Mouse (Mus musculus) 3134 (cell line): ENCODE measurements around the gene Ubqln1.
A peak's percentile ranks its signal among the peaks of the same experiment; 100 is the strongest.
"Not testable (repeated sequence)": the region's sequence is repeated elsewhere in the genome, so short reads cannot be mapped to it uniquely, and the experiment has no call there.

Experiments
- DNase-seq: peaks from one replicate; pipeline ENCODE4 v3.0.0-alpha.2; 2011; ENCODE audit warnings: low spot score; ENCODE audit not compliant: insufficient read length; ENCODE audit errors: extremely low read depth

The Ubqln1 gene

GRCm38 (mm10) chr13:58157447-58158098 is 57.9 kb downstream of the Ubqln1 start, which contains the start of gene Idnk:
TSS of gene Idnk (plus strand) at chr13:58157649.
- DNase-seq: peak; percentile 90

DNA sequence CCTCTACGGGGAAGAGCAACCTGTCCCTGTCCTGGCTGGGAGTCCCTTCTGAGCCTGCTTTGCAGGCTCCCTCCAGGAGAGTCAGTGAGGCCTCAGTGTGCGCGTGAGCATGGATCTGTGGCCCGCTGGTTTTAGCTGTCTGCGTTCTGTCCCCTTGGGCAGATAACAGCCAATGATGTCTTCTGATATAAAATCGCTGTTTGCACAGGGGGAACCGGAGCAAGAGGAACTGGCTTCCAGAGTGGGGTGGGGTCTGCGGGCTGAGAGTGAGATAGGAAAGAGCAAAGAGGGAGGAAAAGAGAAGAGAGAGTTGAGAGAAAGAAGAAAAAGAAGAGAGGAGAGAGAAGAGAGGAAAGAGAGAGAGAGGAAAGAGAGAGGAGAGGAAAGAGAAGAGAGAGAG is 58.4 kb downstream of the Ubqln1 start:
- no peak for DNase-seq

DNA sequence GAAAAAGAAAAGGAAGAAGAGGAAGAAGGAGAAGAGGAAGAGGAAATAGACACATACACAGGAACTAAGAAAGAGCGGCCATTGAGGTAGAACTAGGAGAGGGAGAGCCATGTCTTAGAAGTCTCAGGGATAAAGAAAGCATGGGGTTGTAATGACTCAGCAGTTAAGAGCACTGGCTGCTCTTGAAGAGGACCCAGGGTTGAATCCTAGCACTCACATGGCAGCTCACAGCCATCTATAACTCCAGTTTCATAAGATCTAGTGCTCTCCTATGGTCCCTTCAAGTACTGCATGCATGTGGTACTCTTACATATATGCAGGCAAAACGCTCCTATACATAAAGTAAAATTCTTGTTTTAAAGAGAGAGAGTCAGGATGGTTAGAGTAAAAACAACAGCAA is 59.4 kb downstream of the Ubqln1 start:
- DNase-seq: no peak

GRCm38 (mm10) chr13:58150442-58150841 is 65.0 kb downstream of the Ubqln1 start:
- DNase-seq: no peak

DNA sequence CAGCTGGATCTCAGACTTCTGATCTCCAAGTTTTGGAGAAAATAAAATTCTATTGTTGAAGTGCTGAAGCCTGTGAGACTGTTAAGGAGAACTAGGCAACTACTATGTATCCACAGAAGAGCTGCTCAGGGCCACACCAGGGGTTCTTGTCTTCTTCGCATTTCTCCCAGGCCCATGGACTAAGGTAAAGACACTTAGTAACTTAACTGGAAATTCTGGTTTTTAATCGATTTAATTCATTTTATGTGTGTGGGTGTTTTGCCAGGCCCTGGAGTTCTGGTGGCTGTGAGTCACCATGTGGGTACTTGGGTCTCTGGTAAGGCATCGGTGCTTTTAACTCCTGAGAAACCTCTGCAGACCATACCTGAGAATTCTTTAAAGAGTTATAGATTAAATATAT is 65.8 kb downstream of the Ubqln1 start:
- no peak for DNase-seq

GRCm38 (mm10) chr13:58149033-58149558 is 66.4 kb downstream of the Ubqln1 start:
- no peak for DNase-seq

GRCm38 (mm10) chr13:58148256-58148831 is 67.1 kb downstream of the Ubqln1 start:
- no peak for DNase-seq

DNA sequence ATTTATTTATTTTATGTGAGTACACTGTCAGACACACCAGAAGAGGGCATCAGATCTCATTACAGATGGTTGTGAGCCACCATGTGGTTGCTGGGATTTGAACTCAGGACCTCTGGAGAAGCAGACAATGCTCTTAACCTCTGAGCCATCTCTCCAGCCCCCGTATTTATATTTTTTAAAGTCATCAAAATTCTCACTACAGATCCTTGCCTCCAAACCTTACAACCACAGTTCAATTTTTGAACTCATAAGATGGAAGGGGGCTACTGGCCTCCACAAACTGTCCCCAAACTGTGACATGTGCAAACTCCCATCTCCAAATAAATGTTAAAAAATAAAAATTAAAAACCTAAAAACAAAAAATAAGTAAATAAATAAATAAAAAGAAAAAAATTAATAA is 67.7 kb downstream of the Ubqln1 start:
- no peak for DNase-seq

GRCm38 (mm10) chr13:58146603-58147002 is 68.8 kb downstream of the Ubqln1 start:
- DNase-seq: not testable (repeated sequence)

DNA sequence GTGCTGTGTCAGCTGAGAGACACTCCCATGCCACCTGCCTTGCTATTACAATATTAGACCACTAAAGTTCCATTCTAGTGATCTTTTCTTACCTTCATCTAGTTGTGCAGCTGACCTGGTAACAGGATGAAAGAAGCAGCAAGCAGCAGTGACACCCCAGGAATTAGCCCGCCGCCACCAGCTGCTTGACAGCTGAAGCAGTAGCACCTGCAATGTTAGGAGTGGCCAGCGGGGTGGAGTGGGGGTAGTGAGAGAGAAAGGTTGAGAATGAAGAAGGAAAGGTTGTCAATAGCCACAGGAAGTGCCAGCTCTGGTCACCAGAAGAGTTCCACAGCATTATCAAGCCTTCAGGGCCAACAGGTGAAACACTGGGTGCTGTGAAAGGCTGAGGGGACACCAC is 83.8 kb downstream of the Ubqln1 start:
- no peak for DNase-seq

DNA sequence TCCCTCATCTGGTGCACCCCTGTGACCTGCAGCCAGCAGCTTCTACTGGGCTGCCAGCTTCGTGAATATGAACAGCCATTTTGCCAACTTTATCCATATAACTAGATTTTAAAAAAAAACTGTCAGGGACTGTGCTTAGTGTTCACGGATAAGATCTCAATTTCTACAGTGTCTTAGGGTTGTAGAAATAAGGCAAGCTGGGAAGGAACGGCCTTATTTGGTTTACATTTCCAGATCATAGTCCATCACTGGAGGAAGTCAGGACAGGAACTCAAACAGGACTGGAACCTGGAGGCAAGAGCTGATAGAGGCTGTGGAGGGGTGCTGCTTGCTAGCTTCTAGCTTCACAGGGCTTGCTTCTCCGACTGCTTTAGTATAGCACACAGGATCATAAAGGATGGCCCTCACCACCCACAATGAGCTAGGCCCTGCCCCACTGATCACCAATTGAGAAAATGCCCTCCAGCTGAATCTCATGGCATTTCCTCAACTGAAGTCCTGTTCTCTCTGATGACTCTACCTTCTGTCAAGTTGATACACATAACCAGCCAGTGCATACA is 85.7 kb downstream of the Ubqln1 start:
- DNase-seq: peak; percentile 24

DNA sequence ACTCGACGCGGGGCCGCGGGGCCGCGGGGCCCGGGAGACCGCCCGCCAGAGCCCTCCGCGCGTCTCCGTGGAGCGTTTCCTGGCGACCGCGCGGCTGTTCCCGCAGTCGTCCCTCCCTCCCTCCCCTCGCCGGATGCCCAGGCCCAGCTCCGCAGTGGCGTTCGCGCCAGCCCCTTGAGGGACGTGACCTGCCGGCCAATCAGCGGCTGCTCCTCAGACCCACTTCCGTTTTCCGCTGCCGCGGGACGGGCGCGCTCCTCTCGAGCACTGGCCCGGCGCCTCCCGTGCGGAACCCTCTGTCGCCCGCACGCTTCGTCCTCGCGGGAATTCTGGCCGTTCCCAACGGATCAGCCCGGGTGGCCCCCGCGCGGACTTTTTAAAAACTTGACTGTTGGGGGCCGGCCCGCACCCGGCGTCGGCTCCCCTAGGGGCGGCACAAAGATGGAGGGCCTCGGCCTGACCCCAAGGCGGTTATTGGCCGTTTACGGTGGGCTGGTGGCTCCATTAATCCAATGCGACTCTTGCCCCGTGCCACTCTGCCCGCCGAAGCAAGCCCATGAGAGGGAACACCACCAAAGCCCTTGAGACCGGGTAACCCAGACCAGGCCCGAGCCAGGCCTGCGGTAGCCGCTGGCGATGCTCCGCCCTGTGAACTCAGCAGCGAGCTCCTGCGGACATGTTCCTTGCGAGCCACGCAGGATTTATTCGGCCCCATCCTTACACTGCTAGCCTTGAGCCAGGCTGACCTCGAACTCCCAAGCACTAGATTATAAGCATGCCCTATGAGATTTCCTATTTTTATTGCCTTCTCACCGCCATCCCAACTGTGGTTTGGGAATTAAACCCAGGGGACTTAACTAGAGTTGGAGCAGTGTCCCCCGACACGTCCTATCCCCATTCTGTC is 86.4 kb downstream of the Ubqln1 start:
- DNase-seq: peak; percentile 92

DNA sequence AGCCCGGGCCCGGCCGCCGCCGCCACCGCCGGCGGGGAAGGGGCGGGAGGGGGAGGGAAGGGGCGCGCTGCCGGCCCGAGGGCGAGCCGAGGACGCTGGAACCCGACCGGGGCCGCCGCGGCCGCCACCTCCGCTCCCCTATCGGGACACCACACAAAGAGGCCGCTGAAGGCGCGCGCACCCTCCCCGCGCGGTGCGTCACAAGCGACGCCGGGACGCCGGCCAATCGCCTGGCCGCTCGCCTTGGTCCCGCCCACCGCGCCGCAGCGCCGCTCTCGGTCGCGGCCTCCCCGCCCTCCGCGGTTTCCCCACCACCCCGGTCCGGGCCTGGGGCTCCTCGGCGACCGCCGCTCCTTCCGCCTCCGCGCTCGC is 87.1 kb downstream of the Ubqln1 start, which contains the start of gene Hnrnpa0:
Gene Hnrnpa0 (minus strand): TSS at position 161 of the 372 bp plus-strand sequence.
- peak; percentile 84 for DNase-seq

- peak; percentile 76 for DNase-seq
Observed at GRCm38 (mm10) chr13:58127766-58128361, 87.6 kb downstream of the Ubqln1 start.

DNA sequence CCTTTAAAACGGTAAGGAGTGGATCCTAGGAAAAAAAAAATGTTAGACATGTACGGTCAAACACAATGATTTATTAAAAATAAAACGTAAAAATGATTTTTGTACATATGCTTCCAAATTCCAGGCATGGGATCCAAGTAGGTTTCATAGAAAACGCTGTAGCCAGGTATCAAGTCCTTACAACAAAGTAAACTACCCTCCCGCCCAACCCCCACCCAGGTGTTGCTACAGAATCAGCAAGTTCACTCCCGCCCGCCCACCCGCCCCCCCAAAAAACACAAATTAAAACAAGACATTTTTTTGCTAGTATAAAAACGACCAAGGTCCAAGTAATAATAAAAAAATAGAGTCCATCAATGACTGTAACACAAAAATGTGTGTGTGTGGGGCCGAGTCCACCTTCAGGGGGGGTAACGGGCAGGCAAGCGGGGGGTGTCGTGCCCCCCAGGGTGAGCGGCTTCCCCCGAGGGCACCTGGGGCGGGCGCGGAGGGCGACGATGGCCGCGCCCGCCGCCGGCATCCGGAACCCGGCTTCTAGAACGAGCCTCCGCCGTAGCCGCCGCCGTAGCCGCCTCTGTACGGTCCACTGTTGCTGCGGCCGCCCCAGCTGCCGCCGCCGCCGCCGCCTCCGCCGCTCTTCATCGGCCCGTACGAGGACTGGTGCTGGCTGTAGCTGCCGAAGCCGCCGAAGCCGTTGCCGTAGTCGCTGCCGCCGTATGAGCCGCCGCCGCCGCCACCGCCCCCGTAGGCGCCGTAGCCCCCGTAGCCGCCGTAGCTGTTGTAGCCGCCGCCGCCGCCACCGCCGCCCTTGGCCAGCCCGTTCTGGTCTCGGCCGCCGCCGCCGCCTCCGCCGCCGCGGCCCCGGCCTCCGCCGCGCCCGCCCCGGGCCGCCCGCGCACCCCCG is 88.3 kb downstream of the Ubqln1 start:
- DNase-seq: peak; percentile 26
